Comparison of ENCODE assay signal across 17 mouse cellular contexts in genomic region chr13:89828429-89828970, GRCm38 (mm10).
DNase-seq lines count a peak whose midpoint lies in the region; ATAC-seq and TF ChIP-seq lines count a peak whose summit lies in the region.
"Had no signal": no experiment of that assay in that cellular context is flagged by ENCODE, and none has a peak within 500 bp of the region (broad histone marks: within the 10 kb centered on the region; RNA-seq: fewer than 3 reads in every experiment).

No protein-coding gene starts in this region.

- no peak for TF ChIP-seq CTCF in Patski (IDR thresholded peaks at IDR 0.05)
- TF ChIP-seq CTCF in stomach, postnatal 0 days (IDR thresholded peaks at IDR 0.05; ENCODE audit: low read depth), result no peak
- no peak for TF ChIP-seq CTCF in intestine, postnatal 0 days (IDR thresholded peaks at IDR 0.05; ENCODE audit: low read depth)

- no peak overlapping the region for H3K4me2 ChIP-seq in heart, embryonic 11.5 days
- H3K4me2 ChIP-seq in stomach, postnatal 0 days (replicated peaks; ENCODE audit: low read depth), result no peak overlapping the region
- H3K4me2 ChIP-seq in intestine, postnatal 0 days (replicated peaks; ENCODE audit: low read depth), result no peak overlapping the region
- H3K4me2 ChIP-seq: limb, embryonic 15.5 days; midbrain, embryonic 13.5 days had no signal

- no peaks in the 10 kb centered on the region for H3K27me3 ChIP-seq in heart, embryonic 11.5 days (ENCODE audit: control insufficient read depth, insufficient read depth, low read length)
- H3K27me3 ChIP-seq in Patski, result no peaks in the 10 kb centered on the region
- H3K27me3 ChIP-seq in stomach, postnatal 0 days (ENCODE audit: control insufficient read depth, insufficient read depth, low read length), result no peaks in the 10 kb centered on the region
- no peaks in the 10 kb centered on the region for H3K27me3 ChIP-seq in intestine, postnatal 0 days (replicated peaks; ENCODE audit: control insufficient read depth, insufficient read depth, low read length)
- H3K27me3 ChIP-seq: limb, embryonic 15.5 days; midbrain, embryonic 13.5 days had no signal

- no peak overlapping the region for H3K27ac ChIP-seq in heart, embryonic 11.5 days (ENCODE audit: low read depth, low read length)
- no peak overlapping the region for H3K27ac ChIP-seq in stomach, postnatal 0 days (replicated peaks)
- no peak overlapping the region for H3K27ac ChIP-seq in intestine, postnatal 0 days (ENCODE audit: low read depth, low read length)
- H3K27ac ChIP-seq: embryonic facial prominence, embryonic 10.5 days; left cerebral cortex, adult 2 months; limb, embryonic 15.5 days; midbrain, embryonic 13.5 days had no signal

- CTCF ChIA-PET in Patski (lab: Charles Lee), result no interaction called here

- H3K4me1 ChIP-seq in heart, embryonic 11.5 days (ENCODE audit: control insufficient read depth, insufficient read depth, low read length), result no peaks in the 10 kb centered on the region
- H3K4me1 ChIP-seq in stomach, postnatal 0 days (replicated peaks; ENCODE audit: control insufficient read depth, insufficient read depth), result no peaks in the 10 kb centered on the region
- H3K4me1 ChIP-seq in intestine, postnatal 0 days (replicated peaks; ENCODE audit: control insufficient read depth, insufficient read depth, low read length), result no peaks in the 10 kb centered on the region
- H3K4me1 ChIP-seq: limb, embryonic 15.5 days; midbrain, embryonic 13.5 days had no signal

- no peaks in the 10 kb centered on the region for H3K9me3 ChIP-seq in heart, embryonic 11.5 days (replicated peaks; ENCODE audit: control insufficient read depth, low read length)
- H3K9me3 ChIP-seq in stomach, postnatal 0 days (ENCODE audit: control insufficient read depth, low read length), result no peaks in the 10 kb centered on the region
- no peaks in the 10 kb centered on the region for H3K9me3 ChIP-seq in intestine, postnatal 0 days (ENCODE audit: control insufficient read depth)
- H3K9me3 ChIP-seq: embryonic facial prominence, embryonic 10.5 days; limb, embryonic 15.5 days; midbrain, embryonic 13.5 days had no signal

- no peak overlapping the region for H3K9ac ChIP-seq in heart, embryonic 11.5 days (ENCODE audit: low read depth, low read length)
- no peak overlapping the region for H3K9ac ChIP-seq in stomach, postnatal 0 days (ENCODE audit: low read length)
- no peak overlapping the region for H3K9ac ChIP-seq in intestine, postnatal 0 days (ENCODE audit: low read depth, low read length)
- H3K9ac ChIP-seq: limb, embryonic 15.5 days; midbrain, embryonic 13.5 days had no signal

- H3K4me3 ChIP-seq in heart, embryonic 11.5 days (ENCODE audit: low read depth, low read length), result no peak overlapping the region
- no peak overlapping the region for H3K4me3 ChIP-seq in stomach, postnatal 0 days (ENCODE audit: low read depth, low read length)
- no peak overlapping the region for H3K4me3 ChIP-seq in intestine, postnatal 0 days (ENCODE audit: low read depth, low read length)
- H3K4me3 ChIP-seq: embryonic facial prominence, embryonic 10.5 days; left cerebral cortex, adult 2 months; limb, embryonic 15.5 days; midbrain, embryonic 13.5 days had no signal

- in situ Hi-C loops in Patski (cut with MboI; ENCODE audit: low pct_unique_long_range_greater_than_20kb), result no loop called here

- no peak for TF ChIP-seq EP300 in stomach, postnatal 0 days (optimal IDR thresholded peaks at IDR 0.05)

- no peak for ATAC-seq in heart, embryonic 11.5 days (replicated peaks; ENCODE audit: insufficient number of reproducible peaks, low FRiP score, low TSS enrichment)
- ATAC-seq in Patski, result peak; percentile 91
- peak; percentile 54; the same call in 1 of the 2 replicates for ATAC-seq in stomach, postnatal 0 days (ENCODE audit: low FRiP score, low TSS enrichment)
- no peak for ATAC-seq in intestine, postnatal 0 days
- ATAC-seq: intestine, embryonic 16.5 days; midbrain, embryonic 13.5 days had no signal

- intact Hi-C loops in heart, postnatal 10 days (cut with DNase I), result no loop called here

- H3K36me3 ChIP-seq in heart, embryonic 11.5 days (ENCODE audit: control insufficient read depth, insufficient read depth, low read length), result no peaks in the 10 kb centered on the region
- H3K36me3 ChIP-seq in stomach, postnatal 0 days (ENCODE audit: control insufficient read depth, insufficient read depth, low read length), result no peaks in the 10 kb centered on the region
- H3K36me3 ChIP-seq in intestine, postnatal 0 days (ENCODE audit: control insufficient read depth, insufficient read depth), result no peaks in the 10 kb centered on the region
- H3K36me3 ChIP-seq: embryonic facial prominence, embryonic 10.5 days; limb, embryonic 15.5 days; midbrain, embryonic 13.5 days had no signal

- POLR2A ChIA-PET in Patski (lab: Charles Lee), result no interaction called here

- WGBS in heart, embryonic 11.5 days (ENCODE audit: insufficient replicate concordance), result 47% methylated on average over 3 of the region's 3 CpGs
- WGBS in stomach, postnatal 0 days, result 47% methylated on average over 3 of the region's 3 CpGs
- WGBS in intestine, postnatal 0 days, result 57% methylated on average over 3 of the region's 3 CpGs

- peak; percentile 91 for DNase-seq in heart, adult 11 months
- peak; percentile 17 for DNase-seq in Patski (ENCODE audit: low read depth, low spot score)
- peak; percentile 11 to 15 for DNase-seq in heart, postnatal 10 days
- DNase-seq in stomach, postnatal 0 days (ENCODE audit: low spot score), result no peak
- DNase-seq in testis, postnatal 10 days (ENCODE audit: low spot score), result no peak
- DNase-seq in kidney, postnatal 10 days, result no peak
- DNase-seq: cerebellum, adult 2 months; kidney, postnatal 36 days; spleen, adult 18-20 months; thymus, adult 18-20 months had no signal

Comparison
In these comparisons a context has a peak if more than half of its experiments do, and no peak if none do; other contexts are left out.
1. DNase-seq: peak in heart, adult 11 months (single experiment), Patski (single experiment) and heart, postnatal 10 days (2 of 2); none in stomach, postnatal 0 days (single experiment), testis, postnatal 10 days (single experiment) and kidney, postnatal 10 days (single experiment).
2. ATAC-seq: peak in Patski (single experiment) and stomach, postnatal 0 days (single experiment); none in heart, embryonic 11.5 days (single experiment) and intestine, postnatal 0 days (single experiment).